Mouse (Mus musculus) small intestine, adult 2 months (tissue): ENCODE results near the gene Mid1.
"Not testable (repeated sequence)": the region's sequence is repeated elsewhere in the genome, so short reads cannot be mapped to it uniquely, and the experiment has no call there.

Experiments used
- CTCF ChIP-seq: fragments of 200-500 bp; IDR thresholded peaks from 2 replicates; pipeline ENCODE4 v1.5.1; 2012; ENCODE audit warnings: low read depth, mild to moderate bottlenecking, control low read depth, inconsistent platforms, low read length, moderate library complexity, mixed read lengths; ENCODE audit not compliant: insufficient replicate concordance, insufficient read length; ENCODE audit errors: extremely low read depth
- POLR2A ChIP-seq: fragments of 200-500 bp; IDR thresholded peaks from 2 replicates; pipeline ENCODE4 v1.6.1; 2012; ENCODE audit warnings: low read depth, mild to moderate bottlenecking, control low read depth, inconsistent platforms, low read length, moderate library complexity

GRCm38 (mm10) chrX:169985796-169986195 lies 300.8 kb downstream of the Mid1 start:
- not testable (repeated sequence) for TF ChIP-seq CTCF, POLR2A
